Mouse (Mus musculus): Measurements from ENCODE around the gene Gpr135. TPM values are rescaled to one million over a fixed set of nuclear protein-coding genes. Genes with fewer than 3 reads are reported as not detected.

The Gpr135 gene
- polyA plus RNA-seq, 1 experiment from 2014 or later: 0.14 TPM

- peaks cover 13% of the 10 kb centered on the region for H3K27me3 ChIP-seq (ENCODE audit: control insufficient read depth, insufficient read depth, low read depth, low read length)
- H3K4me1 ChIP-seq (ENCODE audit: control insufficient read depth, low read depth, low read length): peaks cover 7% of the 10 kb centered on the region; the same call in 1 of the 2 replicates
- peak overlapping the region; percentile 93 for H3K27ac ChIP-seq (ENCODE audit: low read length)
- H3K4me2 ChIP-seq (ENCODE audit: low read depth, low read length): peak overlapping the region; percentile 78
- no peaks in the 10 kb centered on the region for H3K36me3 ChIP-seq (ENCODE audit: control insufficient read depth, insufficient read depth)
- peak overlapping the region; percentile 87 for H3K4me3 ChIP-seq (ENCODE audit: low read depth, low read length)
- whole genome bisulfite sequencing (ENCODE audit: insufficient replicate concordance): 1% methylated on average over 18 of the region's 18 CpGs
- no peaks in the 10 kb centered on the region for H3K9me3 ChIP-seq (replicated peaks; ENCODE audit: control insufficient read depth, low read length)
- no peak for ATAC-seq (ENCODE audit: low read depth)
- peak overlapping the region; percentile 81 for H3K9ac ChIP-seq (ENCODE audit: low read depth, low read length)
Measured at GRCm38 (mm10) chr12:72086166-72086825, 15.4 kb upstream of the Gpr135 start.

- peaks cover 7% of the 10 kb centered on the region; the same call in 1 of the 2 replicates for H3K4me1 ChIP-seq (ENCODE audit: control insufficient read depth, low read depth, low read length)
- WGBS (ENCODE audit: insufficient replicate concordance): under 1% methylated on average over 60 of the region's 60 CpGs
- ATAC-seq (ENCODE audit: low read depth): peak; percentile 89
Measured at GRCm38 (mm10) chr12:72085329-72086165, 14.6 kb upstream of the Gpr135 start, which contains the start of the genes L3hypdh and Jkamp. TSS of gene L3hypdh (minus strand) at chr12:72085439. TSS of gene Jkamp (plus strand) at chr12:72085589.

GRCm38 (mm10) chr12:72085024-72085328, 14.1 kb upstream of the Gpr135 start:
- ATAC-seq (ENCODE audit: low read depth): peak; percentile 7
- Histone ChIP-seq H3K27ac (ENCODE audit: low read length) (peak overlapping the region; percentile 66), H3K27me3 (ENCODE audit: control insufficient read depth, insufficient read depth, low read depth, low read length) (peaks cover 13% of the 10 kb centered on the region), H3K4me1 (ENCODE audit: control insufficient read depth, low read depth, low read length) (peaks cover 7% of the 10 kb centered on the region; the same call in 1 of the 2 replicates), H3K4me3 (ENCODE audit: low read depth, low read length) (peak overlapping the region; percentile 87), H3K9ac (ENCODE audit: low read depth, low read length) (peak overlapping the region; percentile 53), H3K36me3 (ENCODE audit: control insufficient read depth, insufficient read depth) (no peaks in the 10 kb centered on the region), H3K4me2 (ENCODE audit: low read depth, low read length) (peak overlapping the region; percentile 78), H3K9me3 (replicated peaks; ENCODE audit: control insufficient read depth, low read length) (no peaks in the 10 kb centered on the region)
- under 1% methylated on average over 31 of the region's 31 CpGs for WGBS (ENCODE audit: insufficient replicate concordance)

More at GRCm38 (mm10) chr12:72085329-72086165, 14.6 kb upstream of the Gpr135 start, which contains the start of the genes L3hypdh and Jkamp:
- H3K27ac ChIP-seq (ENCODE audit: low read length): peak within 1 kb of the TSS; percentile 93
- H3K9ac ChIP-seq (ENCODE audit: low read depth, low read length): peak within 1 kb of the TSS; percentile 81
- H3K27me3 ChIP-seq (ENCODE audit: control insufficient read depth, insufficient read depth, low read depth, low read length): peaks cover 13% of the 10 kb centered on the region
- H3K4me3 ChIP-seq (ENCODE audit: low read depth, low read length): peak within 1 kb of the TSS; percentile 87
- H3K9me3 ChIP-seq (replicated peaks; ENCODE audit: control insufficient read depth, low read length): no peaks in the 10 kb centered on the region
- peak within 1 kb of the TSS; percentile 78 for H3K4me2 ChIP-seq (ENCODE audit: low read depth, low read length)
- H3K36me3 ChIP-seq (ENCODE audit: control insufficient read depth, insufficient read depth): no peaks in the 10 kb centered on the region

- WGBS (ENCODE audit: insufficient replicate concordance): 6% methylated on average over 46 of the region's 46 CpGs
- peak overlapping the region; percentile 66 for H3K27ac ChIP-seq (ENCODE audit: low read length)
- H3K36me3 ChIP-seq (ENCODE audit: control insufficient read depth, insufficient read depth): no peaks in the 10 kb centered on the region
- H3K4me2 ChIP-seq (ENCODE audit: low read depth, low read length): peak overlapping the region; percentile 78
- H3K9ac ChIP-seq (ENCODE audit: low read depth, low read length): peak overlapping the region; percentile 53
- peaks cover 13% of the 10 kb centered on the region for H3K27me3 ChIP-seq (ENCODE audit: control insufficient read depth, insufficient read depth, low read depth, low read length)
- ATAC-seq (ENCODE audit: low read depth): peak; percentile 14
- H3K9me3 ChIP-seq (replicated peaks; ENCODE audit: control insufficient read depth, low read length): no peaks in the 10 kb centered on the region
- H3K4me1 ChIP-seq (ENCODE audit: control insufficient read depth, low read depth, low read length): peaks cover 7% of the 10 kb centered on the region; the same call in 1 of the 2 replicates
- peak overlapping the region; percentile 87 for H3K4me3 ChIP-seq (ENCODE audit: low read depth, low read length)
Measured at GRCm38 (mm10) chr12:72084261-72085023, 13.5 kb upstream of the Gpr135 start.

- Histone ChIP-seq H3K9me3 (replicated peaks; ENCODE audit: control insufficient read depth, low read length) (no peaks in the 10 kb centered on the region), H3K9ac (ENCODE audit: low read depth, low read length) (no peak overlapping the region), H3K36me3 (ENCODE audit: control insufficient read depth, insufficient read depth) (no peaks in the 10 kb centered on the region), H3K27me3 (ENCODE audit: control insufficient read depth, insufficient read depth, low read depth, low read length) (peaks cover 13% of the 10 kb centered on the region), H3K4me1 (ENCODE audit: control insufficient read depth, low read depth, low read length) (peaks cover 7% of the 10 kb centered on the region; the same call in 1 of the 2 replicates), H3K27ac (ENCODE audit: low read length) (no peak overlapping the region), H3K4me3 (ENCODE audit: low read depth, low read length) (no peak overlapping the region), H3K4me2 (ENCODE audit: low read depth, low read length) (no peak overlapping the region)
- 55% methylated on average over 9 of the region's 9 CpGs for WGBS (ENCODE audit: insufficient replicate concordance)
- no peak for ATAC-seq (ENCODE audit: low read depth)
Measured at GRCm38 (mm10) chr12:72083265-72083664, 12.3 kb upstream of the Gpr135 start.

- H3K9ac ChIP-seq (ENCODE audit: low read depth, low read length): no peak overlapping the region
- ATAC-seq (ENCODE audit: low read depth): no peak
- H3K27ac ChIP-seq (ENCODE audit: low read length): no peak overlapping the region
- H3K4me1 ChIP-seq (ENCODE audit: control insufficient read depth, low read depth, low read length): peaks cover 7% of the 10 kb centered on the region; the same call in 1 of the 2 replicates
- 30% methylated on average over 18 of the region's 18 CpGs for WGBS (ENCODE audit: insufficient replicate concordance)
- no peaks in the 10 kb centered on the region for H3K36me3 ChIP-seq (ENCODE audit: control insufficient read depth, insufficient read depth)
- H3K4me3 ChIP-seq (ENCODE audit: low read depth, low read length): peak overlapping the region; percentile 31; the same call in 1 of the 2 replicates
- peaks cover 13% of the 10 kb centered on the region for H3K27me3 ChIP-seq (ENCODE audit: control insufficient read depth, insufficient read depth, low read depth, low read length)
- H3K4me2 ChIP-seq (ENCODE audit: low read depth, low read length): peak overlapping the region; percentile 52
- H3K9me3 ChIP-seq (replicated peaks; ENCODE audit: control insufficient read depth, low read length): no peaks in the 10 kb centered on the region
Measured at GRCm38 (mm10) chr12:72082370-72082769, 11.4 kb upstream of the Gpr135 start.

GRCm38 (mm10) chr12:72081961-72082360, 11.0 kb upstream of the Gpr135 start:
- Histone ChIP-seq H3K36me3 (ENCODE audit: control insufficient read depth, insufficient read depth) (no peaks in the 10 kb centered on the region), H3K4me1 (ENCODE audit: control insufficient read depth, low read depth, low read length) (peaks cover 7% of the 10 kb centered on the region; the same call in 1 of the 2 replicates), H3K27ac (ENCODE audit: low read length) (no peak overlapping the region), H3K4me3 (ENCODE audit: low read depth, low read length) (no peak overlapping the region), H3K27me3 (ENCODE audit: control insufficient read depth, insufficient read depth, low read depth, low read length) (peaks cover 13% of the 10 kb centered on the region), H3K9me3 (replicated peaks; ENCODE audit: control insufficient read depth, low read length) (no peaks in the 10 kb centered on the region), H3K4me2 (ENCODE audit: low read depth, low read length) (peak overlapping the region; percentile 52; the same call in 1 of the 2 replicates), H3K9ac (ENCODE audit: low read depth, low read length) (no peak overlapping the region)
- 45% methylated on average over 3 of the region's 3 CpGs for WGBS (ENCODE audit: insufficient replicate concordance)
- no peak for ATAC-seq (ENCODE audit: low read depth)

- 0 out of 2 replicates have a peak overlapping the region, but pooled peaks have one; percentile 24 for H3K4me2 ChIP-seq (ENCODE audit: low read depth, low read length)
- H3K9ac ChIP-seq (ENCODE audit: low read depth, low read length): no peak overlapping the region
- H3K27ac ChIP-seq (ENCODE audit: low read length): no peak overlapping the region
- WGBS (ENCODE audit: insufficient replicate concordance): 56% methylated on average over 3 of the region's 3 CpGs
- H3K9me3 ChIP-seq (replicated peaks; ENCODE audit: control insufficient read depth, low read length): no peaks in the 10 kb centered on the region
- H3K36me3 ChIP-seq (ENCODE audit: control insufficient read depth, insufficient read depth): peaks cover 4% of the 10 kb centered on the region; the same call in 1 of the 2 replicates
- peak; percentile 78 for ATAC-seq (ENCODE audit: low read depth)
- H3K4me1 ChIP-seq (ENCODE audit: control insufficient read depth, low read depth, low read length): no peaks in the 10 kb centered on the region; the same call in 1 of the 2 replicates
- no peak overlapping the region for H3K4me3 ChIP-seq (ENCODE audit: low read depth, low read length)
- H3K27me3 ChIP-seq (ENCODE audit: control insufficient read depth, insufficient read depth, low read depth, low read length): peaks cover 3% of the 10 kb centered on the region
Measured at GRCm38 (mm10) chr12:72078248-72078647, 7.3 kb upstream of the Gpr135 start.
